Mouse (Mus musculus) limb, embryonic 11.5 days (tissue): Measurements from ENCODE around the gene Zswim1. TPM values are rescaled to one million over a fixed set of nuclear protein-coding genes. Genes with fewer than 3 reads are reported as not detected.
"Not testable (repeated sequence)": the region's sequence is repeated elsewhere in the genome, so short reads cannot be mapped to it uniquely, and the experiment has no call there.

Experiments used
- ATAC-seq: fragments of 200-750 bp; cut with Nextera tagmentation; 2 replicates; pipeline ENCODE4 v1.8.0; 2017; ENCODE audit warnings: low read depth; ENCODE audit not compliant: insufficient number of reproducible peaks, low FRiP score, low TSS enrichment
- DNase-seq: peaks from one replicate; pipeline ENCODE4 v3.0.0-alpha.2; 2015; ENCODE audit warnings: low spot score
- H3K27ac ChIP-seq: fragments of 300-500 bp; sonication (generic); replicated peaks from 2 replicates; pipeline ENCODE4 v1.5.1; 2014; ENCODE audit warnings: low read depth, mild to moderate bottlenecking, low read length
- H3K27me3 ChIP-seq: fragments of 300-500 bp; sonication (generic); 2 replicates; pipeline ENCODE4 v1.6.1; 2014; ENCODE audit warnings: mild to moderate bottlenecking, low read length, mixed read lengths; ENCODE audit not compliant: control insufficient read depth, insufficient read depth
- H3K36me3 ChIP-seq: fragments of 300-500 bp; sonication (generic); 2 replicates; pipeline ENCODE4 v1.6.1; 2014; ENCODE audit warnings: mild to moderate bottlenecking, low read length, moderate library complexity, mixed read lengths; ENCODE audit not compliant: control insufficient read depth, insufficient read depth
- H3K4me1 ChIP-seq: fragments of 300-500 bp; sonication (generic); 2 replicates; pipeline ENCODE4 v1.6.1; 2014; ENCODE audit warnings: low read length, mixed read lengths; ENCODE audit not compliant: control insufficient read depth, insufficient read depth
- H3K4me2 ChIP-seq: fragments of 300-500 bp; sonication (generic); 2 replicates; pipeline ENCODE4 v1.6.1; 2014; ENCODE audit warnings: low read depth, mild to moderate bottlenecking, moderate library complexity; ENCODE audit not compliant: severe bottlenecking
- H3K4me3 ChIP-seq: fragments of 300-500 bp; sonication (generic); 2 replicates; pipeline ENCODE4 v1.5.1; 2014; ENCODE audit warnings: low read depth, low read length
- H3K9ac ChIP-seq: fragments of 300-500 bp; sonication (generic); 2 replicates; pipeline ENCODE4 v1.6.1; 2014; ENCODE audit warnings: mild to moderate bottlenecking, low read length
- H3K9me3 ChIP-seq: fragments of 300-500 bp; sonication (generic); 2 replicates; pipeline ENCODE4 v1.6.1; 2016; ENCODE audit warnings: low read length; ENCODE audit not compliant: control insufficient read depth
- WGBS: fragments of 180-500 bp; shearing (Covaris S2); extraction: QIAGEN DNeasy Blood & Tissue Kit; methylation state at CpG from one replicate; pipeline ENCODE4 v1.1.7; 2014; 5-methylcytosine and 5-hydroxymethylcytosine counted together
- polyA plus RNA-seq: library from polyadenylated mRNA; unstranded; fragments of >200 nt; fragmentation: Nextera tagmentation; extraction: Ambion mirVana; gene quantifications from 2 replicates; pipeline ENCODE4 v1.2.1, GENCODE M21; 2014

Zswim1 gene
- polyA plus RNA-seq, 1 experiment from 2014 or later: 22.3 TPM

GRCm38 (mm10) chr2:164834531-164834930 is 12.0 kb downstream of the Zswim1 start:
- no peaks in the 10 kb centered on the region for H3K9me3 ChIP-seq
- H3K27ac ChIP-seq: no peak overlapping the region
- WGBS: 50% methylated on average over 8 of the region's 8 CpGs
- H3K4me3 ChIP-seq: peak overlapping the region; percentile 67
- H3K4me1 ChIP-seq: peaks cover 8% of the 10 kb centered on the region
- DNase-seq (no peak), ATAC-seq (no peak)
- H3K27me3 ChIP-seq: no peaks in the 10 kb centered on the region
- H3K36me3 ChIP-seq: peaks cover 9% of the 10 kb centered on the region
- peak overlapping the region; percentile 99 for H3K4me2 ChIP-seq
- H3K9ac ChIP-seq: peak overlapping the region; percentile 85; the same call in 1 of the 2 replicates

GRCm38 (mm10) chr2:164835164-164835563 is 12.7 kb downstream of the Zswim1 start:
- 97% methylated on average over 4 of the region's 4 CpGs for WGBS
- no peak for ATAC-seq

GRCm38 (mm10) chr2:164845782-164846181 is 23.3 kb downstream of the Zswim1 start:
- DNase-seq (no peak), ATAC-seq (no peak)
- no peaks in the 10 kb centered on the region for H3K9me3 ChIP-seq
- no peak overlapping the region for H3K4me3 ChIP-seq
- H3K4me1 ChIP-seq: no peaks in the 10 kb centered on the region
- H3K9ac ChIP-seq: no peak overlapping the region
- WGBS: 47% methylated on average over 3 of the region's 3 CpGs
- no peak overlapping the region for H3K27ac ChIP-seq
- H3K4me2 ChIP-seq: no peak overlapping the region
- no peaks in the 10 kb centered on the region for H3K36me3 ChIP-seq
- no peaks in the 10 kb centered on the region for H3K27me3 ChIP-seq

More at GRCm38 (mm10) chr2:164835164-164835563, 12.7 kb downstream of the Zswim1 start:
- H3K27ac ChIP-seq: no peak overlapping the region
- peaks cover 11% of the 10 kb centered on the region for H3K36me3 ChIP-seq
- no peak for DNase-seq
- H3K9me3 ChIP-seq: no peaks in the 10 kb centered on the region
- no peaks in the 10 kb centered on the region for H3K27me3 ChIP-seq
- H3K4me1 ChIP-seq: peaks cover 8% of the 10 kb centered on the region
- no peak overlapping the region for H3K9ac ChIP-seq
- no peak overlapping the region for H3K4me3 ChIP-seq
- no peak overlapping the region for H3K4me2 ChIP-seq

DNA sequence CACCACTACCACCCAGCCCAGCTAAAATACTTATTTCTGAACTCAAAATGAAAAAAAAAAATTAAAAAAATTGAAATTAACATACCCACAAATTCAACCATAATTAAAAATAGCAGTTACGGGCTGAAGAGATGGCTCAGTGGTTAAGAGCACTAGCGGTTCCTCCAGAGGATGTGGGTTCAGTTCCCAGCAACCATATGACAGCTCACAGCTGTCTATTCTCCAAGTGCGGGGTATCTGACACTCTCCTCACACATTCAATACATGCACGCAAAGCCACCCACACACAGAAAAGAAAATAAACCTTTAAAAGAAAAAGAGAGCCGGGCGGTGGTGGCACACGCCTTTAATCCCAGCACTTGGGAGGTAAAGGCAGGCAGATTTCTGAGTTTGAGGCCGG is 27.6 kb downstream of the Zswim1 start:
- ATAC-seq: no peak
- H3K9ac ChIP-seq: no peak overlapping the region
- no peak overlapping the region for H3K4me3 ChIP-seq
- no peak overlapping the region for H3K4me2 ChIP-seq
- no peaks in the 10 kb centered on the region for H3K4me1 ChIP-seq
- peaks cover 5% of the 10 kb centered on the region for H3K27me3 ChIP-seq
- no peak for DNase-seq
- no peaks in the 10 kb centered on the region for H3K9me3 ChIP-seq
- H3K36me3 ChIP-seq: no peaks in the 10 kb centered on the region
- no peak overlapping the region for H3K27ac ChIP-seq
- 89% methylated on average over 8 of the region's 8 CpGs for WGBS

GRCm38 (mm10) chr2:164855572-164855971 is 33.1 kb downstream of the Zswim1 start:
- not testable (repeated sequence) for DNase-seq, ATAC-seq, H3K4me1 ChIP-seq, H3K4me2 ChIP-seq, H3K9me3 ChIP-seq, H3K4me3 ChIP-seq, H3K27ac ChIP-seq, H3K9ac ChIP-seq, H3K36me3 ChIP-seq
- H3K27me3 ChIP-seq: peaks cover 35% of the 10 kb centered on the region
- WGBS: 83% methylated on average over 5 of the region's 5 CpGs

DNA sequence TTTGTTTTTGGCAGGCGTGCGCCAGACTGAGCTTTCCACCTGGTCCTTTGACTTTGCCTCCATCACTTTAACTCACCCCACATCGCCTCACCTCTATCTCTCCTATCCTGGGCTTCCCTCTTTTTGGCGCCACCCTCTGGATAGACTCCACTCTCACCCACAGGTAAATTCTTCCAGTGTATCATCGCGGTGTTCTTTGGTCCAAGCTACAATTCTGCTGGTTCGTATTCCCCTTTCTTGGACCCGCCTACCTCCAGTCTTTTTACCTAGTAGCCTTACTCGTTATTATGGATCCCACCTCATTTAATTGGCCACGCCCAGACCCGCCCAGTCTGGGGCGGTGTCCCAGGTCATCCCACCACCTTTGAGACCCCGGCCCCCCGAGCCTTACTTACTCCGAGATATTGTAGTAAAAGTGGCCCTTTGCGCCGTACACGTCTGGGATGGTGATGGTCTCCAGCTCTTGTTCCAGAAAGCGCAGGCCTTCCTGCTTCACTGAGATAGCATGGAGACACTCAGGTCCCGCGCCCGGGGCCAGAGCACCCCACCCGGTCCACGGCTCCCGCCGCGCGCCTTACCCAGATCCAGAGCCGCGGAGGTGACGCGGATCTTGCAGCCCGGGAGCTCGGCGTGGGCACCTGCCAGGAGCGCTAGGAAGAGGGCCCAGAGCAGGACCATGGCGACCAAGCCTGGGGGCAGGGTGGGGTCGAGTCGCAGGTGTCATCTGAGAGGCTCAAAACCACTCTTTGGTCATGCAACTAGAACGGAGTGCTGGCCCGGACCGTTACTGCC is 34.0 kb downstream of the Zswim1 start:
- DNase-seq (peak; percentile 53), ATAC-seq (no peak)
- Histone ChIP-seq H3K27me3 (peaks cover 35% of the 10 kb centered on the region), H3K4me1 (0 out of 2 replicates have a peak, but pooled peaks cover 5% of the 10 kb centered on the region), H3K27ac (no peak overlapping the region), H3K4me3 (peak overlapping the region; percentile 38), H3K9me3 (no peaks in the 10 kb centered on the region), H3K9ac (no peak overlapping the region), H3K36me3 (no peaks in the 10 kb centered on the region), H3K4me2 (peak overlapping the region; percentile 78)
- 1% methylated on average over 42 of the region's 42 CpGs for WGBS

- peak; percentile 42 for ATAC-seq
- Histone ChIP-seq H3K9me3 (no peaks in the 10 kb centered on the region), H3K4me3 (peak within 1 kb of the TSS; percentile 38), H3K27me3 (peaks cover 35% of the 10 kb centered on the region), H3K27ac (no peak within 1 kb of the TSS), H3K9ac (no peak within 1 kb of the TSS; the same call in 1 of the 2 replicates), H3K4me1 (0 out of 2 replicates have a peak, but pooled peaks cover 5% of the 10 kb centered on the region), H3K4me2 (peak within 1 kb of the TSS; percentile 78), H3K36me3 (no peaks in the 10 kb centered on the region)
- under 1% methylated on average over 47 of the region's 47 CpGs for WGBS
- DNase-seq: peak; percentile 77
These were observed 34.8 kb downstream of the Zswim1 start, which contains the start of gene Pltp for GRCm38 (mm10) chr2:164857101-164857821. TSS of gene Pltp (minus strand) at chr2:164857711.

DNA sequence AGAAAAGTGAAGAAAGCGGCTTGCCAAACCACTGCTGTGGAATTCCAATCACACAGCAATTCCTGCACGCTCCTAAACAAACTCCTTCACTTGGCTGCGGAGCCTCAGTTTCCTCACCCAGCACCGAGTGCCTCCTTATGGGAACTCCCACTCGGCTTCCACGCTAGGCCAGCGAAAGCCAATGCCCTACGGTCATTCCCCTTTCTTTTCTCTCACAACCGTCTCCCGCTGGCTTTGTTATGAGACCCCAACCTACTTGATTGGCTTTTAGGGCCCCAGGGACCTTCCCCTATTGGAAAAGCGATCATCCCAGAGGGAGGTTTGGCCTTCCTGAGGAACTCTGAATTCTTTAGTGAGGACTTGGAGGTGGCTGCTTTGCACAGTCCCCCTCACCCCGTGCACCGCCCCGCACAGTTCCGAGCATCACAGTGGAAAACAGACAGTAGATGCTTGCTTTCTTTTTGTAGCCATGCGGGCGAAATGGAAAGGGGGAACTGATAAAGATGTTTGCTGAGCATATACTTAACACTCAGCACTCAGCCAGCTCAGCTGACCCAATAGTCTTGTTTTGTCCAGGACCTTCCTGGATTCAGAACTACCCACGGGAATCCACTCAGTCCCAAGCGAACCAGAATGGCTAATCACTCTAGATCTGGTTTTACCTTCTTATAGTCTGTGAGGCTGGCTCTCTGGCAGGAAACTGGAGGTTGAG is 35.5 kb downstream of the Zswim1 start:
- Histone ChIP-seq H3K27ac (no peak overlapping the region), H3K4me3 (peak overlapping the region; percentile 38), H3K9ac (no peak overlapping the region; the same call in 1 of the 2 replicates), H3K4me2 (peak overlapping the region; percentile 78), H3K27me3 (peaks cover 35% of the 10 kb centered on the region), H3K36me3 (no peaks in the 10 kb centered on the region), H3K9me3 (no peaks in the 10 kb centered on the region), H3K4me1 (peaks cover 7% of the 10 kb centered on the region; the same call in 1 of the 2 replicates)
- 2% methylated on average over 19 of the region's 19 CpGs for WGBS
- peak; percentile 45 for DNase-seq
- no peak for ATAC-seq
